Mouse (Mus musculus) kidney, postnatal 25 days (tissue): ENCODE results near the gene D17H6S53E.
A peak's percentile ranks its signal among the peaks of the same experiment; 100 is the strongest.
"Not testable (repeated sequence)": the region's sequence is repeated elsewhere in the genome, so short reads cannot be mapped to it uniquely, and the experiment has no call there.

Experiments used
- DNase-seq, 2 experiments: peaks; one replicate each; pipeline ENCODE4 v3.0.0; 2021; ENCODE audit warnings: mixed read lengths in 2 of 2

D17H6S53E gene

GRCm38 (mm10) chr17:35102299-35102698 is 23.9 kb upstream of the D17H6S53E start:
- DNase-seq: no peak

GRCm38 (mm10) chr17:35103221-35103690 is 22.9 kb upstream of the D17H6S53E start:
- DNase-seq: peak; percentile 79 to 90

- DNase-seq: no peak
These were observed 22.1 kb upstream of the D17H6S53E start for GRCm38 (mm10) chr17:35104079-35104478.

- no peak for DNase-seq
These were observed 21.4 kb upstream of the D17H6S53E start for GRCm38 (mm10) chr17:35104754-35105153.

- peak; percentile 61 to 76 for DNase-seq
These were observed 20.3 kb upstream of the D17H6S53E start for GRCm38 (mm10) chr17:35105740-35106389.

- DNase-seq: no peak
These were observed 19.7 kb upstream of the D17H6S53E start for GRCm38 (mm10) chr17:35106522-35106921.

- no peak for DNase-seq
These were observed 18.1 kb upstream of the D17H6S53E start, which contains the start of gene Ly6g5c for GRCm38 (mm10) chr17:35108097-35108496. TSS of gene Ly6g5c (plus strand) at chr17:35108279.

- DNase-seq: no peak
These were observed 14.4 kb upstream of the D17H6S53E start for GRCm38 (mm10) chr17:35111774-35112173.

- DNase-seq: peak in 1 of 2 experiments; percentile 33
These were observed 10.8 kb upstream of the D17H6S53E start, which contains the start of gene Ly6g5b for GRCm38 (mm10) chr17:35115046-35116019. TSS of gene Ly6g5b (minus strand) at chr17:35115428.

- peak; percentile 65 to 78 for DNase-seq
These were observed 5.4 kb upstream of the D17H6S53E start for GRCm38 (mm10) chr17:35120745-35121142.

GRCm38 (mm10) chr17:35121143-35121799 is 4.9 kb upstream of the D17H6S53E start, which contains the start of gene Gpank1:
TSS of gene Gpank1 (plus strand) at chr17:35121455.
- DNase-seq: peak; percentile 97 to 99

- peak; percentile 57 to 60 for DNase-seq
These were observed 4.3 kb upstream of the D17H6S53E start, which contains the start of gene Csnk2b for GRCm38 (mm10) chr17:35121871-35122303. TSS of gene Csnk2b (minus strand) at chr17:35122053.

GRCm38 (mm10) chr17:35123287-35123686 is 2.9 kb upstream of the D17H6S53E start:
- DNase-seq: not testable (repeated sequence)

- peak in 1 of 2 experiments; percentile 53 for DNase-seq
These were observed 1.8 kb upstream of the D17H6S53E start for GRCm38 (mm10) chr17:35124261-35124896.

GRCm38 (mm10) chr17:35125081-35125480 is 1.1 kb upstream of the D17H6S53E start:
- DNase-seq: no peak

GRCm38 (mm10) chr17:35125578-35125977 is 595 bp upstream of the D17H6S53E start:
- peak in 1 of 2 experiments; percentile 21 for DNase-seq

GRCm38 (mm10) chr17:35127017-35127416 is 844 bp downstream of the D17H6S53E start:
- no peak for DNase-seq

GRCm38 (mm10) chr17:35128996-35129395 is 2.8 kb downstream of the D17H6S53E start:
- DNase-seq: no peak

- DNase-seq: no peak
These were observed 4.9 kb downstream of the D17H6S53E start for GRCm38 (mm10) chr17:35131038-35131437.

- peak; percentile 32 to 54 for DNase-seq
These were observed 5.5 kb downstream of the D17H6S53E start, which contains the start of gene Apom for GRCm38 (mm10) chr17:35131500-35132173. TSS of gene Apom (minus strand) at chr17:35132050.

- DNase-seq: no peak
These were observed 6.0 kb downstream of the D17H6S53E start for GRCm38 (mm10) chr17:35132174-35132560.
